Mouse (Mus musculus) small intestine, adult 2 months (tissue): ENCODE data around the gene Eif2b5.

ENCODE experiments used
- CTCF ChIP-seq: fragments of 200-500 bp; IDR thresholded peaks from 2 replicates; pipeline ENCODE4 v1.5.1; 2012; ENCODE audit warnings: low read depth, mild to moderate bottlenecking, control low read depth, inconsistent platforms, low read length, moderate library complexity, mixed read lengths; ENCODE audit not compliant: insufficient replicate concordance, insufficient read length; ENCODE audit errors: extremely low read depth
- POLR2A ChIP-seq: fragments of 200-500 bp; IDR thresholded peaks from 2 replicates; pipeline ENCODE4 v1.6.1; 2012; ENCODE audit warnings: low read depth, mild to moderate bottlenecking, control low read depth, inconsistent platforms, low read length, moderate library complexity

DNA sequence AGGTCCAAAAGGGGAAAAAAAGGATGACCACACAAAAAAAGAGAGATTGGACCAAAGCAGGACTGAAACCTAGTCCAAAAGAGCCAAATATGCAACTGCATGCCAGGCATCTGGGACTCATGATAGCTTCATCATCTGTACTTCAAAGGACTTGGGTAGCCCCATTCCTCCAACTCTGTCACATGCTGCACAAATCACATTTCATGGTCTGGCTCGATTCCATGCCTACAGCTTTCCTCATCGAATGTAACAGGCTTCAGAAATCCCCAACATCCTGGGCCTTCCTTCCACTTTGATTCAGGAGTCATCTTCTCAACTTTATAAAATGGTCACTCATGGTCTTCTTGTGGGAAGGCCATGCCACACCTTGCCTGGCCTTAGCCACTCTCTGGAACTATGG lies 16.9 kb upstream of the Eif2b5 start:
- TF ChIP-seq POLR2A: no peak
- TF ChIP-seq CTCF: no peak
